Comparison of ENCODE assay signal across 8 mouse cellular contexts in genomic region chr19:47507128-47508121, GRCm38 (mm10). TPM values are rescaled to one million over a fixed set of nuclear protein-coding genes. Genes with fewer than 3 reads are reported as not detected.
DNase-seq lines count a peak whose midpoint lies in the region; ATAC-seq and TF ChIP-seq lines count a peak whose summit lies in the region.
"Had no signal": no experiment of that assay in that cellular context is flagged by ENCODE, and none has a peak within 500 bp of the region (broad histone marks: within the 10 kb centered on the region; RNA-seq: fewer than 3 reads in every experiment).

No protein-coding gene starts in this region.

- 63% methylated on average over 27 of the region's 27 CpGs for WGBS in embryonic facial prominence, embryonic 11.5 days
- 43% methylated on average over 27 of the region's 27 CpGs for WGBS in lung, embryonic 16.5 days

- TF ChIP-seq EP300 in ES-Bruce4 (IDR thresholded peaks at IDR 0.05; ENCODE audit: insufficient read depth, low read depth, low read length), result no peak

- no peak overlapping the region for H3K4me3 ChIP-seq in ES-Bruce4 (ENCODE audit: low read depth, low read length)
- H3K4me3 ChIP-seq in embryonic facial prominence, embryonic 11.5 days (ENCODE audit: low read depth, low read length), result no peak overlapping the region
- no peak overlapping the region for H3K4me3 ChIP-seq in lung, embryonic 16.5 days (ENCODE audit: low read length)
- H3K4me3 ChIP-seq: midbrain, embryonic 12.5 days had no signal

- intact Hi-C loops in heart, postnatal 14 days (cut with DNase I), result loop anchor here (1.0 to 5.0 kb wide), 5 partner anchors 71 to 315 kb away; partner anchors contain the start of genes Sfr1 and Slk

- peak; percentile 10 for TF ChIP-seq CTCF in ES-Bruce4 (IDR thresholded peaks at IDR 0.05; ENCODE audit: low read depth, low read length)

- no peak for ATAC-seq in embryonic facial prominence, embryonic 11.5 days (replicated peaks; ENCODE audit: insufficient number of reproducible peaks, low FRiP score, low TSS enrichment, low read depth)
- no peak for ATAC-seq in lung, embryonic 16.5 days (ENCODE audit: low read depth)

- DNase-seq in adrenal gland, postnatal 10 days, result peak; percentile 79
- DNase-seq in embryonic facial prominence, embryonic 11.5 days (ENCODE audit: low spot score), result peak; percentile 73
- DNase-seq in heart, postnatal 14 days, result peak; percentile 76 to 79
- DNase-seq in layer of hippocampus, postnatal 14 days (ENCODE audit: low spot score in 2 of 2), result peak; percentile 73 to 77
- DNase-seq in right cerebral cortex, adult 2 months (ENCODE audit: low spot score in 2 of 2), result peak; percentile 84 to 85

- H3K4me1 ChIP-seq in ES-Bruce4 (ENCODE audit: control insufficient read depth, insufficient read depth, low read length), result no peaks in the 10 kb centered on the region
- 0 out of 2 replicates have a peak, but pooled peaks cover 3% of the 10 kb centered on the region for H3K4me1 ChIP-seq in embryonic facial prominence, embryonic 11.5 days (ENCODE audit: control insufficient read depth, insufficient read depth, low read length)
- H3K4me1 ChIP-seq in lung, embryonic 16.5 days (replicated peaks; ENCODE audit: control insufficient read depth, insufficient read depth, low read length), result peaks cover 33% of the 10 kb centered on the region

- H3K36me3 ChIP-seq in ES-Bruce4 (ENCODE audit: control insufficient read depth, insufficient read depth, low read length, poor library complexity, severe bottlenecking), result no peaks in the 10 kb centered on the region
- no peaks in the 10 kb centered on the region for H3K36me3 ChIP-seq in embryonic facial prominence, embryonic 11.5 days (replicated peaks; ENCODE audit: control insufficient read depth, insufficient read depth, low read depth, low read length)
- H3K36me3 ChIP-seq in lung, embryonic 16.5 days (ENCODE audit: control insufficient read depth, insufficient read depth, low read length), result peaks cover 5% of the 10 kb centered on the region; the same call in 1 of the 2 replicates

- no peak overlapping the region for H3K27ac ChIP-seq in ES-Bruce4 (ENCODE audit: insufficient read depth, low read length)
- no peak overlapping the region for H3K27ac ChIP-seq in embryonic facial prominence, embryonic 11.5 days (replicated peaks; ENCODE audit: low read depth, low read length)
- H3K27ac ChIP-seq in lung, embryonic 16.5 days (ENCODE audit: low read length), result peak overlapping the region; percentile 89
- H3K27ac ChIP-seq: midbrain, embryonic 12.5 days had no signal

- no peak overlapping the region for H3K4me2 ChIP-seq in embryonic facial prominence, embryonic 11.5 days (ENCODE audit: low read depth, low read length)
- H3K4me2 ChIP-seq in lung, embryonic 16.5 days (ENCODE audit: low read depth, low read length), result 0 out of 2 replicates have a peak overlapping the region, but pooled peaks have one; percentile 3
- H3K4me2 ChIP-seq: midbrain, embryonic 12.5 days had no signal

- H3K27me3 ChIP-seq in ES-Bruce4 (ENCODE audit: control insufficient read depth, insufficient read depth, low read length, poor library complexity, severe bottlenecking), result no peaks in the 10 kb centered on the region
- H3K27me3 ChIP-seq in embryonic facial prominence, embryonic 11.5 days (ENCODE audit: control insufficient read depth, insufficient read depth, low read length), result no peaks in the 10 kb centered on the region
- H3K27me3 ChIP-seq in lung, embryonic 16.5 days (ENCODE audit: control insufficient read depth, insufficient read depth, low read depth, low read length), result no peaks in the 10 kb centered on the region
- H3K27me3 ChIP-seq: midbrain, embryonic 12.5 days had no signal

- H3K9me3 ChIP-seq in ES-Bruce4 (replicated peaks; ENCODE audit: control insufficient read depth, insufficient read depth, low read length, poor library complexity, severe bottlenecking), result no peaks in the 10 kb centered on the region
- no peaks in the 10 kb centered on the region for H3K9me3 ChIP-seq in embryonic facial prominence, embryonic 11.5 days (replicated peaks; ENCODE audit: control insufficient read depth, low read length)
- no peaks in the 10 kb centered on the region for H3K9me3 ChIP-seq in lung, embryonic 16.5 days (ENCODE audit: control insufficient read depth, low read length)
- H3K9me3 ChIP-seq: midbrain, embryonic 12.5 days had no signal

- no peak overlapping the region for H3K9ac ChIP-seq in ES-Bruce4 (ENCODE audit: low read depth, poor library complexity, severe bottlenecking)
- no peak overlapping the region for H3K9ac ChIP-seq in embryonic facial prominence, embryonic 11.5 days (replicated peaks; ENCODE audit: low read length)
- 0 out of 2 replicates have a peak overlapping the region, but pooled peaks have one; percentile 11 for H3K9ac ChIP-seq in lung, embryonic 16.5 days (ENCODE audit: low read length)
- H3K9ac ChIP-seq: midbrain, embryonic 12.5 days had no signal

- no peak for TF ChIP-seq POLR2A in ES-Bruce4 (IDR thresholded peaks at IDR 0.05; ENCODE audit: insufficient read depth, low read length)

RNA-seq across cellular contexts. Expression of gene Stn1, which starts 29.9 kb away (rescaled TPM):
- 41.4 and 44.9 TPM in 2 replicates for polyA plus RNA-seq in ES-Bruce4 (2011; ENCODE audit: insufficient read depth, insufficient read length, low read depth, missing spikeins)
- 10 to 100 TPM; 13.1 to 18.7 TPM for total RNA-seq in adrenal gland, postnatal 10 days (2021)
- polyA plus RNA-seq in embryonic facial prominence, embryonic 11.5 days (2014; fragmentation: Nextera tagmentation; extraction: Ambion mirVana), result 61.0 and 68.9 TPM in 2 replicates
- total RNA-seq in heart, postnatal 14 days (2021), result 10 to 100 TPM; 17.3 to 17.8 TPM
- total RNA-seq in layer of hippocampus, postnatal 14 days (2021), result 10 to 100 TPM; 18.5 to 21.1 TPM
- 55.5 and 59.7 TPM in 2 replicates for polyA plus RNA-seq in lung, embryonic 16.5 days (2015; fragmentation: Nextera tagmentation; extraction: Ambion mirVana)

RNA-seq across cellular contexts. Expression of gene Sh3pxd2a, which starts 43.2 kb away (rescaled TPM):
- polyA plus RNA-seq in ES-Bruce4 (2011; ENCODE audit: insufficient read depth, insufficient read length, low read depth, missing spikeins), result 47.6 and 51.9 TPM in 2 replicates
- total RNA-seq in adrenal gland, postnatal 10 days (2021), result 100 to 1,000 TPM; 138 to 164 TPM
- 7.4 and 9.1 TPM in 2 replicates for polyA plus RNA-seq in embryonic facial prominence, embryonic 11.5 days (2014; fragmentation: Nextera tagmentation; extraction: Ambion mirVana)
- total RNA-seq in heart, postnatal 14 days (2021), result 10 to 100 TPM; 75.2 to 75.9 TPM
- 10 to 100 TPM; 36.0 to 38.7 TPM for total RNA-seq in layer of hippocampus, postnatal 14 days (2021)
- polyA plus RNA-seq in lung, embryonic 16.5 days (2015; fragmentation: Nextera tagmentation; extraction: Ambion mirVana), result 6.1 and 6.6 TPM in 2 replicates
